Mouse (Mus musculus): Measurements from ENCODE around the gene Sesn1. TPM values are rescaled to one million over a fixed set of nuclear protein-coding genes. Genes with fewer than 3 reads are reported as not detected.
"Not testable (repeated sequence)": the region's sequence is repeated elsewhere in the genome, so short reads cannot be mapped to it uniquely, and the experiment has no call there.

Gene Sesn1
- polyA plus RNA-seq, 1 experiment from 2014 or later = 37.5 TPM

- H3K27ac ChIP-seq (replicated peaks in 1 of 2; ENCODE audit: control insufficient read depth in 1 of 2, insufficient read depth in 1 of 2, low read depth in 2 of 2, low read length in 2 of 2) = peak overlapping the region; percentile 98
- H3K9me3 ChIP-seq (ENCODE audit: control insufficient read depth, low read length) = 0 out of 2 replicates have a peak, but pooled peaks cover 4% of the 10 kb centered on the region
- H3K4me2 ChIP-seq (ENCODE audit: low read length) = peak overlapping the region; percentile 65
- H3K27me3 ChIP-seq (ENCODE audit: control insufficient read depth, insufficient read depth, low read length) = no peaks in the 10 kb centered on the region
- peak; percentile 91 for ATAC-seq (ENCODE audit: insufficient number of reproducible peaks, insufficient read depth, low FRiP score, low read depth)
- H3K9ac ChIP-seq (ENCODE audit: low read length) = peak overlapping the region; percentile 61
- no peaks in the 10 kb centered on the region for H3K36me3 ChIP-seq (ENCODE audit: control insufficient read depth, insufficient read depth, low read length)
- WGBS = 2% methylated on average over 21 of the region's 21 CpGs
- peak overlapping the region; percentile 21 to 36 for H3K4me3 ChIP-seq (ENCODE audit: control insufficient read depth in 1 of 2, insufficient read depth in 1 of 2, low read depth in 1 of 2, low read length in 2 of 2)
- peaks cover 43 to 60% of the 10 kb centered on the region in 2 experiments for H3K4me1 ChIP-seq (ENCODE audit: control insufficient read depth in 2 of 2, insufficient read depth in 2 of 2, low read length in 2 of 2)
Measured at GRCm38 (mm10) chr10:41934633-41935475, 125.1 kb downstream of the Sesn1 start.

GRCm38 (mm10) chr10:41935476-41935829 lies 125.7 kb downstream of the Sesn1 start:
- peaks cover 43 to 60% of the 10 kb centered on the region in 2 experiments for H3K4me1 ChIP-seq (ENCODE audit: control insufficient read depth in 2 of 2, insufficient read depth in 2 of 2, low read length in 2 of 2)
- no peaks in the 10 kb centered on the region for H3K27me3 ChIP-seq (ENCODE audit: control insufficient read depth, insufficient read depth, low read length)
- no peak for ATAC-seq (ENCODE audit: insufficient number of reproducible peaks, insufficient read depth, low FRiP score, low read depth)
- H3K27ac ChIP-seq (replicated peaks in 1 of 2; ENCODE audit: control insufficient read depth in 1 of 2, insufficient read depth in 1 of 2, low read depth in 2 of 2, low read length in 2 of 2) = peak overlapping the region; percentile 98
- H3K9me3 ChIP-seq (ENCODE audit: control insufficient read depth, low read length) = peaks cover 7% of the 10 kb centered on the region
- peak overlapping the region; percentile 65 for H3K4me2 ChIP-seq (ENCODE audit: low read length)
- peak overlapping the region; percentile 56 for H3K9ac ChIP-seq (ENCODE audit: low read length)
- peak overlapping the region in 1 of 2 experiments; percentile 21; a peak in 1 of 4 replicates for H3K4me3 ChIP-seq (ENCODE audit: control insufficient read depth in 1 of 2, insufficient read depth in 1 of 2, low read depth in 1 of 2, low read length in 2 of 2)
- H3K36me3 ChIP-seq (ENCODE audit: control insufficient read depth, insufficient read depth, low read length) = no peaks in the 10 kb centered on the region

GRCm38 (mm10) chr10:41936100-41936499 lies 126.4 kb downstream of the Sesn1 start:
- peaks cover 9% of the 10 kb centered on the region for H3K9me3 ChIP-seq (ENCODE audit: control insufficient read depth, low read length)
- H3K4me2 ChIP-seq (ENCODE audit: low read length) = no peak overlapping the region
- 65% methylated on average over 4 of the region's 4 CpGs for WGBS
- no peaks in the 10 kb centered on the region for H3K27me3 ChIP-seq (ENCODE audit: control insufficient read depth, insufficient read depth, low read length)
- no peak for ATAC-seq (ENCODE audit: insufficient number of reproducible peaks, insufficient read depth, low FRiP score, low read depth)
- peak overlapping the region; percentile 12 to 98; a peak in 3 of 4 replicates for H3K27ac ChIP-seq (replicated peaks in 1 of 2; ENCODE audit: control insufficient read depth in 1 of 2, insufficient read depth in 1 of 2, low read depth in 2 of 2, low read length in 2 of 2)
- H3K9ac ChIP-seq (ENCODE audit: low read length) = no peak overlapping the region
- H3K4me3 ChIP-seq (ENCODE audit: control insufficient read depth in 1 of 2, insufficient read depth in 1 of 2, low read depth in 1 of 2, low read length in 2 of 2) = no peak overlapping the region
- H3K4me1 ChIP-seq (ENCODE audit: control insufficient read depth in 2 of 2, insufficient read depth in 2 of 2, low read length in 2 of 2) = peaks cover 41 to 56% of the 10 kb centered on the region in 2 experiments
- no peaks in the 10 kb centered on the region for H3K36me3 ChIP-seq (ENCODE audit: control insufficient read depth, insufficient read depth, low read length)

- H3K4me1 ChIP-seq (ENCODE audit: control insufficient read depth in 2 of 2, insufficient read depth in 2 of 2, low read length in 2 of 2) = peaks cover 36 to 53% of the 10 kb centered on the region in 2 experiments
- no peak overlapping the region for H3K9ac ChIP-seq (ENCODE audit: low read length)
- WGBS = 52% methylated on average over 4 of the region's 4 CpGs
- no peaks in the 10 kb centered on the region for H3K27me3 ChIP-seq (ENCODE audit: control insufficient read depth, insufficient read depth, low read length)
- no peak overlapping the region for H3K4me2 ChIP-seq (ENCODE audit: low read length)
- no peaks in the 10 kb centered on the region for H3K36me3 ChIP-seq (ENCODE audit: control insufficient read depth, insufficient read depth, low read length)
- no peak overlapping the region for H3K4me3 ChIP-seq (ENCODE audit: control insufficient read depth in 1 of 2, insufficient read depth in 1 of 2, low read depth in 1 of 2, low read length in 2 of 2)
- no peak for ATAC-seq (ENCODE audit: insufficient number of reproducible peaks, insufficient read depth, low FRiP score, low read depth)
- peak overlapping the region in 1 of 2 experiments; percentile 43; a peak in 1 of 4 replicates for H3K27ac ChIP-seq (replicated peaks in 1 of 2; ENCODE audit: control insufficient read depth in 1 of 2, insufficient read depth in 1 of 2, low read depth in 2 of 2, low read length in 2 of 2)
- peaks cover 9% of the 10 kb centered on the region for H3K9me3 ChIP-seq (ENCODE audit: control insufficient read depth, low read length)
Measured at GRCm38 (mm10) chr10:41937176-41937575, 127.4 kb downstream of the Sesn1 start.

GRCm38 (mm10) chr10:41939090-41939489 lies 129.4 kb downstream of the Sesn1 start:
- H3K9me3 ChIP-seq (ENCODE audit: control insufficient read depth, low read length) = peaks cover 9% of the 10 kb centered on the region
- H3K9ac ChIP-seq (ENCODE audit: low read length) = no peak overlapping the region
- H3K4me1 ChIP-seq (ENCODE audit: control insufficient read depth in 2 of 2, insufficient read depth in 2 of 2, low read length in 2 of 2) = peaks cover 30 to 40% of the 10 kb centered on the region in 2 experiments
- no peaks in the 10 kb centered on the region for H3K27me3 ChIP-seq (ENCODE audit: control insufficient read depth, insufficient read depth, low read length)
- H3K4me3 ChIP-seq (ENCODE audit: control insufficient read depth in 1 of 2, insufficient read depth in 1 of 2, low read depth in 1 of 2, low read length in 2 of 2) = no peak overlapping the region
- no peak overlapping the region for H3K27ac ChIP-seq (replicated peaks in 1 of 2; ENCODE audit: control insufficient read depth in 1 of 2, insufficient read depth in 1 of 2, low read depth in 2 of 2, low read length in 2 of 2)
- H3K36me3 ChIP-seq (ENCODE audit: control insufficient read depth, insufficient read depth, low read length) = no peaks in the 10 kb centered on the region
- no peak for ATAC-seq (ENCODE audit: insufficient number of reproducible peaks, insufficient read depth, low FRiP score, low read depth)
- no peak overlapping the region for H3K4me2 ChIP-seq (ENCODE audit: low read length)
- WGBS = 74% methylated on average over 4 of the region's 4 CpGs

GRCm38 (mm10) chr10:41952354-41952753 lies 142.6 kb downstream of the Sesn1 start:
- not testable (repeated sequence) for H3K4me2 ChIP-seq (ENCODE audit: low read length); H3K9ac ChIP-seq (ENCODE audit: low read length); H3K36me3 ChIP-seq (ENCODE audit: control insufficient read depth, insufficient read depth, low read length); H3K27me3 ChIP-seq (ENCODE audit: control insufficient read depth, insufficient read depth, low read length); H3K9me3 ChIP-seq (ENCODE audit: control insufficient read depth, low read length); H3K27ac ChIP-seq (replicated peaks in 1 of 2; ENCODE audit: control insufficient read depth in 1 of 2, insufficient read depth in 1 of 2, low read depth in 2 of 2, low read length in 2 of 2); H3K4me3 ChIP-seq (ENCODE audit: control insufficient read depth in 1 of 2, insufficient read depth in 1 of 2, low read depth in 1 of 2, low read length in 2 of 2); ATAC-seq (ENCODE audit: insufficient number of reproducible peaks, insufficient read depth, low FRiP score, low read depth); H3K4me1 ChIP-seq (ENCODE audit: control insufficient read depth in 2 of 2, insufficient read depth in 2 of 2, low read length in 2 of 2)
- WGBS = 93% methylated on average over 5 of the region's 10 CpGs

- no peak for ATAC-seq (ENCODE audit: insufficient number of reproducible peaks, insufficient read depth, low FRiP score, low read depth)
- H3K9ac ChIP-seq (ENCODE audit: low read length) = no peak overlapping the region
- H3K36me3 ChIP-seq (ENCODE audit: control insufficient read depth, insufficient read depth, low read length) = no peaks in the 10 kb centered on the region
- no peaks in the 10 kb centered on the region for H3K4me1 ChIP-seq (ENCODE audit: control insufficient read depth in 2 of 2, insufficient read depth in 2 of 2, low read length in 2 of 2)
- no peaks in the 10 kb centered on the region for H3K27me3 ChIP-seq (ENCODE audit: control insufficient read depth, insufficient read depth, low read length)
- H3K4me2 ChIP-seq (ENCODE audit: low read length) = no peak overlapping the region
- WGBS = 89% methylated on average over 14 of the region's 14 CpGs
- no peak overlapping the region for H3K4me3 ChIP-seq (ENCODE audit: control insufficient read depth in 1 of 2, insufficient read depth in 1 of 2, low read depth in 1 of 2, low read length in 2 of 2)
- H3K27ac ChIP-seq (replicated peaks in 1 of 2; ENCODE audit: control insufficient read depth in 1 of 2, insufficient read depth in 1 of 2, low read depth in 2 of 2, low read length in 2 of 2) = no peak overlapping the region
- peaks cover 5% of the 10 kb centered on the region; the same call in 1 of the 2 replicates for H3K9me3 ChIP-seq (ENCODE audit: control insufficient read depth, low read length)
Measured at GRCm38 (mm10) chr10:41952850-41953527, 143.3 kb downstream of the Sesn1 start.

Data from heart, embryonic 14.5 days (tissue).